Mouse (Mus musculus): ENCODE measurements around the gene Sult1a1. TPM values are rescaled to one million over a fixed set of nuclear protein-coding genes. Genes with fewer than 3 reads are reported as not detected.

Sult1a1 gene
- polyA plus RNA-seq (2014; fragmentation: Nextera tagmentation; extraction: Ambion mirVana): 13.5 and 17.9 TPM in 2 replicates

DNA sequence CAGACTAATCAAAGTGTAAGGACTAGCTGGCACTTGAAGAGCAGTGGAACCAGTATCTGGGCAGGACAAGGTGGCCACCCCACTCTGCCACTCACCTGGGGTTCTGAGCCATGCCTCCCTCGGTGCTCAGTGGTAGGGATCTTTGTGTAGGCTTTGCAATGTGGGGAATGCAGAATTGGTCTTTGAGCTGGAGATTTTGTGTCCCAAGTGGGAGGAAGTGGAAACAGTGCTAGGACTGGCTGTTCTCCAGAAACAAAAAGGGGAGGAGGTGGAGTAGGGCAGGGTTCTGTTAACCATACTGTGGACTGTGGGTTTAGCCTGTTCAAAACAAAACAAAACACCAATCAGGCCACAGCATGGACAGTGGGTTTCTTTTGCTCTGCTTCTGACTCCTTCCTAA lies at the start of gene Sult1a1:
TSS of gene Sult1a1 (minus strand) at position 226 of the 400 bp plus-strand sequence.
- H3K27me3 ChIP-seq (replicated peaks; ENCODE audit: control insufficient read depth, insufficient read depth, low read length): no peaks in the 10 kb centered on the region
- 45% methylated on average over 1 of the region's 1 CpGs for WGBS
- no peaks in the 10 kb centered on the region for H3K9me3 ChIP-seq (ENCODE audit: control insufficient read depth, low read length)
- H3K4me2 ChIP-seq (ENCODE audit: low read depth, low read length): no peak within 1 kb of the TSS
- DNase-seq (ENCODE audit: low spot score) (no peak), ATAC-seq (ENCODE audit: low read depth) (no peak)
- H3K36me3 ChIP-seq (ENCODE audit: control insufficient read depth, insufficient read depth, low read length): 0 out of 2 replicates have a peak, but pooled peaks cover 20% of the 10 kb centered on the region
- H3K4me1 ChIP-seq (ENCODE audit: control insufficient read depth, insufficient read depth, low read length): no peaks in the 10 kb centered on the region
- H3K4me3 ChIP-seq (ENCODE audit: low read depth, low read length): no peak within 1 kb of the TSS
- peak within 1 kb of the TSS; percentile 35 for H3K27ac ChIP-seq (replicated peaks; ENCODE audit: low read depth, low read length)
- no peak within 1 kb of the TSS for H3K9ac ChIP-seq (ENCODE audit: low read depth, low read length)

DNA sequence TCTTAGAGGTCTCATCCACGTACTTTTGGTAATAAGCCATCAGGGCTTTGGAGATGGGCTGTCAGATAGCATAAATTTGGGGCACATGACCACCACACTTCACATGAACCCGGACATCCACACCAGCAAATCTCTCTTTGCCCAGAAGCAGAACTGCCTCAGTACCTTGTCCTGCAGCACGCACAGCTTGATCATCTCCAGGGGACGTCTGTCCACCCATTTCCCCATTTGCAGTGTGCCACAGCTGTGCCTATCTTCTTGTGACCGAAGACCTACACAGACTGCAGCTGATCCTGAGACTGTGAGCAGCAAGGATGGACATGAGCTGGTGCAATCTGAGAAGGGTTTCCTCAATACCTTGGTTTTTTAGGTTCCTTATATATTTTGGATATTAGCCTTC lies 49.4 kb upstream of the Sult1a1 start:
- no peaks in the 10 kb centered on the region for H3K4me1 ChIP-seq (ENCODE audit: control insufficient read depth, insufficient read depth, low read length)
- ATAC-seq (ENCODE audit: low read depth) (no peak), DNase-seq (ENCODE audit: low spot score) (no peak)
- no peak overlapping the region for H3K4me3 ChIP-seq (ENCODE audit: low read depth, low read length)
- H3K9ac ChIP-seq (ENCODE audit: low read depth, low read length): no peak overlapping the region
- H3K36me3 ChIP-seq (ENCODE audit: control insufficient read depth, insufficient read depth, low read length): no peaks in the 10 kb centered on the region
- H3K27ac ChIP-seq (replicated peaks; ENCODE audit: low read depth, low read length): no peak overlapping the region
- H3K9me3 ChIP-seq (ENCODE audit: control insufficient read depth, low read length): no peaks in the 10 kb centered on the region
- WGBS: 78% methylated on average over 5 of the region's 5 CpGs
- no peak overlapping the region for H3K4me2 ChIP-seq (ENCODE audit: low read depth, low read length)
- H3K27me3 ChIP-seq (replicated peaks; ENCODE audit: control insufficient read depth, insufficient read depth, low read length): no peaks in the 10 kb centered on the region

DNA sequence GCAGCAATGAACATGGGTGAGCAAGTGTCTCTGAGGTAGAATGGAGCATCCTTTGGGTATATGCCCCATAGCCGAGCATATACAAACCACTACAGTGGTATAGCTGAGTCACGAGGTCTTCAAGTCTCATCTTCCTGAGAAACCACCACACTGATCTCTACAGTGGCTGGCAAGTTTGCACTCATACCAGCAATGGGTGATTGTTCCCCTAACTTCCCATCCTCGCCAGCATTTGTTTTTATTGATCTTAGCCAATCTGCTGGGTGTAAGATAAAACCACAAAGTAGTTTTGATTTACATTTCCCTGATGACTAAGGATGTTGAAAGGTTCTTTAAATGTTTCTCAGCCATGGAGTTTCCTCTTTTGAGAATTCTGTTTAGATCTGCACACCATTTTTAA lies 48.8 kb upstream of the Sult1a1 start:
- Histone ChIP-seq H3K9ac (ENCODE audit: low read depth, low read length) (no peak overlapping the region), H3K9me3 (ENCODE audit: control insufficient read depth, low read length) (no peaks in the 10 kb centered on the region), H3K27ac (replicated peaks; ENCODE audit: low read depth, low read length) (no peak overlapping the region), H3K36me3 (ENCODE audit: control insufficient read depth, insufficient read depth, low read length) (no peaks in the 10 kb centered on the region), H3K27me3 (replicated peaks; ENCODE audit: control insufficient read depth, insufficient read depth, low read length) (no peaks in the 10 kb centered on the region), H3K4me2 (ENCODE audit: low read depth, low read length) (no peak overlapping the region), H3K4me3 (ENCODE audit: low read depth, low read length) (no peak overlapping the region), H3K4me1 (ENCODE audit: control insufficient read depth, insufficient read depth, low read length) (no peaks in the 10 kb centered on the region)
- DNase-seq (ENCODE audit: low spot score) (no peak), ATAC-seq (ENCODE audit: low read depth) (no peak)
- 69% methylated on average over 3 of the region's 3 CpGs for WGBS

DNA sequence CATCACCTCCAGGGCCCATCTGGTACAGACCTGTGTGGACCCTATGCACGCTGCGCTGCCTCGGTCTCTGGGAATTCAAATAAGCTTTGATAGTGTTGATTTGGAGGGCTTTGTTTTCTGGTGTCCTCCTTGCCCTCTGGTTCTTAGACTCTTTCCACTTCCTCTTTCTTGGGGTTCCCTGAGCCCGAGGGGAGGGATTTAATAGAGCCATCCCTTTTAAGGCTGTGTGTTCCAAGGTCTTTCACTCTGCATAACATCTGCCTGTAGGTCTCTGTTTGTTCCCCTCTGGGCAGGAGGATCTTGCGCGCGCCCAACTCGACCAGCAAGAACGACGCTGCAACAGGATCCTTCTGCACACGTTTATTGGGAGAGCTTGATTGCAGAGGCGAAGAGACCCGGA lies 45.4 kb upstream of the Sult1a1 start:
- DNase-seq (ENCODE audit: low spot score) (no peak), ATAC-seq (ENCODE audit: low read depth) (no peak)
- no peak overlapping the region for H3K27ac ChIP-seq (replicated peaks; ENCODE audit: low read depth, low read length)
- no peak overlapping the region for H3K9ac ChIP-seq (ENCODE audit: low read depth, low read length)
- 82% methylated on average over 12 of the region's 13 CpGs for WGBS
- no peaks in the 10 kb centered on the region for H3K4me1 ChIP-seq (ENCODE audit: control insufficient read depth, insufficient read depth, low read length)
- H3K27me3 ChIP-seq (replicated peaks; ENCODE audit: control insufficient read depth, insufficient read depth, low read length): no peaks in the 10 kb centered on the region
- H3K4me2 ChIP-seq (ENCODE audit: low read depth, low read length): no peak overlapping the region
- H3K4me3 ChIP-seq (ENCODE audit: low read depth, low read length): no peak overlapping the region
- no peaks in the 10 kb centered on the region for H3K9me3 ChIP-seq (ENCODE audit: control insufficient read depth, low read length)
- no peaks in the 10 kb centered on the region for H3K36me3 ChIP-seq (ENCODE audit: control insufficient read depth, insufficient read depth, low read length)

DNA sequence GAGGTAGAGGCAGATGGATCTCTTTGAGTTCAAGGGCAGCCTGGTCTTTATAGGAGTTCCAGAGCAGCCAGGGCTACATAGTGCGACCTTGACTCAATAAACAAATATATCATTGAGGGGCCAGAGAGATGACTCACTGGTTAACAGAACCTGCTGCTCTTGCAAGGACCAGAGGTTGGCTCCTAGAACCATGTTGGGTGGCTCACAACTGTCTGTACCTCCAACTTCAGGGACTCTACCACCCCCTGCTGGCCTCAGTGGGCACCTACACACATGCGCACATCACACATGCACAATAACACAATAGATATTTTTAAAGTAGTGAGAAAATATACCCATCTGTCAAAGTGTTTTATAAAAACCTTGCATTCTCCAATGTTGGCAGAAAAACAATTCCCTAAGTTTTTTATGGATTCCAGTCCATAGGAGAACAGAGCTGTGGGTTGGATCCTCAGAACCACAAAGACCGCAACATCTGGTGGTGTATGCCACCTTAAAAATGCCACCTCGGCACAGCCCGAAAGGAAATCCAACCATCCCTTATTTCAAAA lies 42.6 kb upstream of the Sult1a1 start:
- WGBS: 94% methylated on average over 5 of the region's 5 CpGs
- no peak for DNase-seq (ENCODE audit: low spot score)
- no peak overlapping the region for H3K4me2 ChIP-seq (ENCODE audit: low read depth, low read length)
- ATAC-seq (ENCODE audit: low read depth): no peak
- no peaks in the 10 kb centered on the region for H3K36me3 ChIP-seq (ENCODE audit: control insufficient read depth, insufficient read depth, low read length)
- H3K4me1 ChIP-seq (ENCODE audit: control insufficient read depth, insufficient read depth, low read length): no peaks in the 10 kb centered on the region
- no peaks in the 10 kb centered on the region for H3K9me3 ChIP-seq (ENCODE audit: control insufficient read depth, low read length)
- no peak overlapping the region for H3K27ac ChIP-seq (replicated peaks; ENCODE audit: low read depth, low read length)
- H3K9ac ChIP-seq (ENCODE audit: low read depth, low read length): no peak overlapping the region
- no peaks in the 10 kb centered on the region for H3K27me3 ChIP-seq (replicated peaks; ENCODE audit: control insufficient read depth, insufficient read depth, low read length)
- no peak overlapping the region for H3K4me3 ChIP-seq (ENCODE audit: low read depth, low read length)

DNA sequence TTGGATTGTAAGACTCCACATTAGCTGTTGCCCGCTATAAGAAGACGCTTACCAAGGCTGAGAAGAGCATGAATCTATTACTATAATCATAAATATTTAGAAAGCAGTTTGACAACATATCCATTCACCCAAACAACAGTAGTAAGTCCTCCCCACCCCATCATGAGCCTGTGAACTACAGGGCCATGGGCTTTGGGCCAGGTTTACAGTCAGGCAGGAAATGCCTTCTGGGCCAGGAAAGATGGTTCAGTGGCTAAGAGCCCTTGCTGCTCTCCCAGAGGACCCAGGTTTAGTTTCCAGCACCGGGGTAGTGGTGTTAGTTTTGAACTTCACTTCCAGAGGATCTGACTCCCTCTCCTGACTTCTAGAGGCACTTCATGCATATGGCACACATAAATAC lies 41.3 kb upstream of the Sult1a1 start:
- WGBS: 80% methylated on average over 3 of the region's 3 CpGs
- Histone ChIP-seq H3K4me1 (ENCODE audit: control insufficient read depth, insufficient read depth, low read length) (no peaks in the 10 kb centered on the region), H3K36me3 (ENCODE audit: control insufficient read depth, insufficient read depth, low read length) (no peaks in the 10 kb centered on the region), H3K4me3 (ENCODE audit: low read depth, low read length) (no peak overlapping the region), H3K4me2 (ENCODE audit: low read depth, low read length) (no peak overlapping the region), H3K27me3 (replicated peaks; ENCODE audit: control insufficient read depth, insufficient read depth, low read length) (no peaks in the 10 kb centered on the region), H3K9me3 (ENCODE audit: control insufficient read depth, low read length) (no peaks in the 10 kb centered on the region), H3K27ac (replicated peaks; ENCODE audit: low read depth, low read length) (no peak overlapping the region), H3K9ac (ENCODE audit: low read depth, low read length) (no peak overlapping the region)
- ATAC-seq (ENCODE audit: low read depth): no peak
- DNase-seq (ENCODE audit: low spot score): no peak

DNA sequence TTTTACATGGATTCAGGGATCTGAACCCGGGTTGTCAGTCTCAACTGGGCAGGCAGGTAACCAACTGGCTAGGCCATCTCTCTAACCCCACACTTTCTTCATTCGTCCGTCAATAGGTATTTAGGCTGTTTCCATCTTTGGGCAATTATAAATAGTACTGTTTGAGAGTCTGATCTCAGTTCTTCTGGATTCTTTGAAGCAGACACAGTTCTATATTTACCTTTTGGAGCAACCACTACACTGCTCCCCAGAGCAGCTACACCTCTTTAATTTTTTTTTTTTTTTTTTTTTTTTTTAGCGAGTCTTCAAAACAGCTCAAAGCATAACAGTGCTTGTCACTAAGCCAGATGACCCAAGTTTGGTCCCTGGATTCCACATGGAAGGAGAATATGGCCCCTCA lies 39.4 kb upstream of the Sult1a1 start:
- WGBS: 78% methylated on average over 4 of the region's 4 CpGs
- DNase-seq (ENCODE audit: low spot score) (no peak), ATAC-seq (ENCODE audit: low read depth) (no peak)
- Histone ChIP-seq H3K9ac (ENCODE audit: low read depth, low read length) (no peak overlapping the region), H3K4me1 (ENCODE audit: control insufficient read depth, insufficient read depth, low read length) (no peaks in the 10 kb centered on the region), H3K27me3 (replicated peaks; ENCODE audit: control insufficient read depth, insufficient read depth, low read length) (no peaks in the 10 kb centered on the region), H3K4me3 (ENCODE audit: low read depth, low read length) (no peak overlapping the region), H3K36me3 (ENCODE audit: control insufficient read depth, insufficient read depth, low read length) (no peaks in the 10 kb centered on the region), H3K4me2 (ENCODE audit: low read depth, low read length) (no peak overlapping the region), H3K27ac (replicated peaks; ENCODE audit: low read depth, low read length) (no peak overlapping the region), H3K9me3 (ENCODE audit: control insufficient read depth, low read length) (no peaks in the 10 kb centered on the region)

DNA sequence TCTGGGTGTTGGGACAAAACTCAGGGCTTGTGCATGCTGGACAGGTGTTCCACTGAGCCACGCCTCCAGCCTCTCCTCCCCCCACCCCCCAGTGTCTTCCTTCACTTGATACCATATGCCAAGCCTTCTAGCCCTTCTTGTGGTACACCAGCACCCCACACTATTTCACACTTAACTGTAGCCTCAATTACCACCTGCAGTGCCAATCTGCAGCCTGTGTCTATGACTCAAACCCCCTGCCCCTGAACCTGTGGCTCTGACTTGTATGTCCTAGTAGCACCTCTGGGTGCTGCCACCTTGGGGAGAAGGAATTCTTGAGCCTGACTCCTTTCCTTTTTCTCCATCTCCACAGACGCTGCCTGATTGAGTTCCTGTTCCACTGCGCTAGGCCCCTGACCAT lies 35.7 kb upstream of the Sult1a1 start:
- 64% methylated on average over 3 of the region's 3 CpGs for WGBS
- H3K36me3 ChIP-seq (ENCODE audit: control insufficient read depth, insufficient read depth, low read length): no peaks in the 10 kb centered on the region

DNA sequence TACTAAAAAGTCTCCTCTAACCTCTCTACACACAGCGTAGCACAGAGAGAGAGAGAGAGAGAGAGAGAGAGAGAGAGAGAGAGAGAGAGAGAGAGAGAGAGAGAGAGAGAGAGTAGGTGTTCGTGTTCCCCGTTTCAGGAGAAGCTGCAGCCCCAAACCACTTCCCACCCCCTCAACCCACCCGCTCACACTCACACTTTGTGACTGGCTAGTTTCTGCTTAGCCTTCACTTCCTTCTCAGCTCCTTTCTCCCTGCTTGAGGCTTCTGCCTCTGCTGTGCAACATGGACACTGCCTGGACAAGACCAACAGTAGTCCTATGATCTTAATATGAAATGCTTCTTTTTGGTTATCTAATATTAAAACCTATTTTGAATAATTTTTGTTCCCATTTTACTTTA lies 34.0 kb upstream of the Sult1a1 start:
- Histone ChIP-seq H3K27ac (replicated peaks; ENCODE audit: low read depth, low read length) (no peak overlapping the region), H3K4me2 (ENCODE audit: low read depth, low read length) (no peak overlapping the region), H3K27me3 (replicated peaks; ENCODE audit: control insufficient read depth, insufficient read depth, low read length) (0 out of 2 replicates have a peak, but pooled peaks cover 7% of the 10 kb centered on the region), H3K9me3 (ENCODE audit: control insufficient read depth, low read length) (0 out of 2 replicates have a peak, but pooled peaks cover 5% of the 10 kb centered on the region), H3K4me3 (ENCODE audit: low read depth, low read length) (no peak overlapping the region), H3K36me3 (ENCODE audit: control insufficient read depth, insufficient read depth, low read length) (no peaks in the 10 kb centered on the region), H3K4me1 (ENCODE audit: control insufficient read depth, insufficient read depth, low read length) (no peaks in the 10 kb centered on the region), H3K9ac (ENCODE audit: low read depth, low read length) (no peak overlapping the region)
- ATAC-seq (ENCODE audit: low read depth): no peak
- WGBS: 77% methylated on average over 4 of the region's 4 CpGs
- DNase-seq (ENCODE audit: low spot score): no peak

More for the DNA sequence above, 35.7 kb upstream of the Sult1a1 start:
- Histone ChIP-seq H3K9ac (ENCODE audit: low read depth, low read length) (no peak overlapping the region), H3K4me2 (ENCODE audit: low read depth, low read length) (no peak overlapping the region), H3K27ac (replicated peaks; ENCODE audit: low read depth, low read length) (no peak overlapping the region), H3K27me3 (replicated peaks; ENCODE audit: control insufficient read depth, insufficient read depth, low read length) (no peaks in the 10 kb centered on the region), H3K4me3 (ENCODE audit: low read depth, low read length) (no peak overlapping the region), H3K4me1 (ENCODE audit: control insufficient read depth, insufficient read depth, low read length) (no peaks in the 10 kb centered on the region), H3K9me3 (ENCODE audit: control insufficient read depth, low read length) (0 out of 2 replicates have a peak, but pooled peaks cover 5% of the 10 kb centered on the region)
- ATAC-seq (ENCODE audit: low read depth): no peak
- no peak for DNase-seq (ENCODE audit: low spot score)

All from embryonic facial prominence, embryonic 14.5 days (tissue).